Mouse (Mus musculus): ENCODE data around the gene Cog4. TPM values are rescaled to one million over a fixed set of nuclear protein-coding genes. Genes with fewer than 3 reads are reported as not detected.

Cog4 gene
- total and polyA plus RNA-seq, 3 experiments: 24.9 to 35.2 (median 27.5) TPM

- Histone ChIP-seq H3K4me3 (replicated peaks in 1 of 3; ENCODE audit: low read depth in 2 of 3, low read length in 2 of 3, poor library complexity in 1 of 3) (no peak overlapping the region), H3K36me3 (replicated peaks in 1 of 2; ENCODE audit: control insufficient read depth in 1 of 2, insufficient read depth in 1 of 2, low read length in 1 of 2) (peaks cover 72 to 95% of the 10 kb centered on the region in 2 experiments), H3K4me2 (ENCODE audit: insufficient read depth, low read depth, poor library complexity, severe bottlenecking) (no peak overlapping the region), H3K27ac (ENCODE audit: insufficient read depth, low read depth) (no peak overlapping the region), H3K79me2 (replicated peaks; ENCODE audit: control insufficient read depth, extremely low read depth, insufficient read depth, poor library complexity, severe bottlenecking) (no peaks in the 10 kb centered on the region; the same call in 1 of the 2 replicates), H3K9me3 (replicated peaks; ENCODE audit: low read length) (no peaks in the 10 kb centered on the region), H3K9ac (ENCODE audit: insufficient read depth, low read depth) (no peak overlapping the region), H3K4me1 (ENCODE audit: control insufficient read depth in 1 of 2, insufficient read depth in 2 of 2) (no peaks in the 10 kb centered on the region), H3K27me3 (replicated peaks) (no peaks in the 10 kb centered on the region)
- TF ChIP-seq MEF2A (IDR thresholded peaks at IDR 0.05; ENCODE audit: borderline replicate concordance, low read depth, low read length) (no peak), USF1 (IDR thresholded peaks at IDR 0.05; ENCODE audit: low read depth, low read length) (no peak), TBP (conservative IDR thresholded peaks at IDR 0.05; ENCODE audit: low read depth, low read length) (no peak), RCOR1 (conservative IDR thresholded peaks at IDR 0.05; ENCODE audit: low read depth, low read length) (no peak), ZNF384 (IDR thresholded peaks at IDR 0.05; ENCODE audit: low read depth, low read length) (no peak), IRF4 (IDR thresholded peaks at IDR 0.05; ENCODE audit: low read depth, low read length) (no peak), ZMIZ1 (IDR thresholded peaks at IDR 0.05; ENCODE audit: low read depth, low read length) (no peak), TCF12 (IDR thresholded peaks at IDR 0.05; ENCODE audit: low read depth, low read length) (no peak), ZKSCAN1 (IDR thresholded peaks at IDR 0.05; ENCODE audit: borderline replicate concordance, low read depth, low read length) (no peak), USF2 (conservative IDR thresholded peaks at IDR 0.05; ENCODE audit: low read depth, low read length) (no peak)
- no peak for DNase-seq (ENCODE audit: extremely low read depth)
- in situ Hi-C loops (cut with MboI; ENCODE audit: low pct_ligation_motif_present, low pct_unique_long_range_greater_than_20kb, low sequenced_read_pairs) (no loop called here), dilution Hi-C loops (cut with MboI; ENCODE audit: extremely low pct_ligation_motif_present, extremely low pct_unique_long_range_greater_than_20kb, low sequenced_read_pairs) (no loop called here)
These were observed 31.5 kb downstream of the Cog4 start for GRCm38 (mm10) chr8:110877862-110878261.

- TF ChIP-seq BHLHE40 (IDR thresholded peaks at IDR 0.05; ENCODE audit: low read depth, low read length): no peak
- TF ChIP-seq RAD21 (IDR thresholded peaks at IDR 0.05; ENCODE audit: low read depth, low read length): no peak
- DNase-seq (ENCODE audit: extremely low read depth): no peak
- dilution Hi-C loops (cut with MboI; ENCODE audit: extremely low pct_ligation_motif_present, extremely low pct_unique_long_range_greater_than_20kb, low sequenced_read_pairs): no loop called here
- peaks cover 80 to 96% of the 10 kb centered on the region in 2 experiments for H3K36me3 ChIP-seq (replicated peaks in 1 of 2; ENCODE audit: control insufficient read depth in 1 of 2, insufficient read depth in 1 of 2, low read length in 1 of 2)
- no peak overlapping the region for H3K27ac ChIP-seq (ENCODE audit: insufficient read depth, low read depth)
- H3K9ac ChIP-seq (ENCODE audit: insufficient read depth, low read depth): no peak overlapping the region
- in situ Hi-C loops (cut with MboI; ENCODE audit: low pct_ligation_motif_present, low pct_unique_long_range_greater_than_20kb, low sequenced_read_pairs): no loop called here
- no peaks in the 10 kb centered on the region for H3K79me2 ChIP-seq (replicated peaks; ENCODE audit: control insufficient read depth, extremely low read depth, insufficient read depth, poor library complexity, severe bottlenecking)
- peaks cover 0 to 7% of the 10 kb centered on the region in 2 experiments; a peak in 1 of 4 replicates for H3K4me1 ChIP-seq (ENCODE audit: control insufficient read depth in 1 of 2, insufficient read depth in 2 of 2)
- H3K9me3 ChIP-seq (replicated peaks; ENCODE audit: low read length): no peaks in the 10 kb centered on the region
- no peaks in the 10 kb centered on the region for H3K27me3 ChIP-seq (replicated peaks)
- no peak overlapping the region for H3K4me2 ChIP-seq (ENCODE audit: insufficient read depth, low read depth, poor library complexity, severe bottlenecking)
- H3K4me3 ChIP-seq (replicated peaks in 1 of 3; ENCODE audit: low read depth in 2 of 3, low read length in 2 of 3, poor library complexity in 1 of 3): no peak overlapping the region
These were observed 35.4 kb downstream of the Cog4 start for GRCm38 (mm10) chr8:110881741-110882310.

GRCm38 (mm10) chr8:110883824-110884223, 37.4 kb downstream of the Cog4 start:
- no peak overlapping the region for H3K27ac ChIP-seq (ENCODE audit: insufficient read depth, low read depth)
- H3K36me3 ChIP-seq (replicated peaks in 1 of 2; ENCODE audit: control insufficient read depth in 1 of 2, insufficient read depth in 1 of 2, low read length in 1 of 2): peaks cover 90 to 98% of the 10 kb centered on the region in 2 experiments
- no peak overlapping the region for H3K4me2 ChIP-seq (ENCODE audit: insufficient read depth, low read depth, poor library complexity, severe bottlenecking)
- dilution Hi-C loops (cut with MboI; ENCODE audit: extremely low pct_ligation_motif_present, extremely low pct_unique_long_range_greater_than_20kb, low sequenced_read_pairs) (no loop called here), in situ Hi-C loops (cut with MboI; ENCODE audit: low pct_ligation_motif_present, low pct_unique_long_range_greater_than_20kb, low sequenced_read_pairs) (no loop called here)
- H3K4me3 ChIP-seq (replicated peaks in 1 of 3; ENCODE audit: low read depth in 2 of 3, low read length in 2 of 3, poor library complexity in 1 of 3): no peak overlapping the region
- no peak overlapping the region for H3K9ac ChIP-seq (ENCODE audit: insufficient read depth, low read depth)
- no peaks in the 10 kb centered on the region for H3K9me3 ChIP-seq (replicated peaks; ENCODE audit: low read length)
- H3K79me2 ChIP-seq (replicated peaks; ENCODE audit: control insufficient read depth, extremely low read depth, insufficient read depth, poor library complexity, severe bottlenecking): no peaks in the 10 kb centered on the region
- peaks cover 0 to 7% of the 10 kb centered on the region in 2 experiments; a peak in 1 of 4 replicates for H3K4me1 ChIP-seq (ENCODE audit: control insufficient read depth in 1 of 2, insufficient read depth in 2 of 2)
- H3K27me3 ChIP-seq (replicated peaks): no peaks in the 10 kb centered on the region
- no peak for DNase-seq (ENCODE audit: extremely low read depth)
- TF ChIP-seq RAD21 (IDR thresholded peaks at IDR 0.05; ENCODE audit: low read depth, low read length) (no peak), MXI1 (IDR thresholded peaks at IDR 0.05; ENCODE audit: low read depth, low read length) (no peak), E2F4 (IDR thresholded peaks at IDR 0.05; ENCODE audit: insufficient replicate concordance, low read depth, low read length) (no peak), ETS1 (conservative IDR thresholded peaks at IDR 0.05; ENCODE audit: low read depth, low read length) (no peak), MAFK (IDR thresholded peaks at IDR 0.05; ENCODE audit: insufficient replicate concordance, low read length) (no peak), EP300 (IDR thresholded peaks at IDR 0.05; ENCODE audit: low read length) (no peak), GABPA (IDR thresholded peaks at IDR 0.05; ENCODE audit: insufficient replicate concordance, low read depth, low read length) (no peak), RCOR1 (conservative IDR thresholded peaks at IDR 0.05; ENCODE audit: low read depth, low read length) (no peak), MEF2A (IDR thresholded peaks at IDR 0.05; ENCODE audit: borderline replicate concordance, low read depth, low read length) (no peak)
